Mouse (Mus musculus) ES-Bruce4 (cell line): ENCODE data around the gene Cpd.

Experiments used
- CTCF ChIP-seq: IDR thresholded peaks from one replicate; pipeline ENCODE4 v1.8.1; 2011; ENCODE audit warnings: low read depth, low read length
- EP300 ChIP-seq: IDR thresholded peaks from 2 replicates; pipeline ENCODE4 v1.6.1; 2011; ENCODE audit warnings: low read depth, low read length; ENCODE audit not compliant: insufficient read depth
- POLR2A ChIP-seq: IDR thresholded peaks from one replicate; pipeline ENCODE4 v1.8.1; 2011; ENCODE audit warnings: low read length; ENCODE audit not compliant: insufficient read depth

DNA sequence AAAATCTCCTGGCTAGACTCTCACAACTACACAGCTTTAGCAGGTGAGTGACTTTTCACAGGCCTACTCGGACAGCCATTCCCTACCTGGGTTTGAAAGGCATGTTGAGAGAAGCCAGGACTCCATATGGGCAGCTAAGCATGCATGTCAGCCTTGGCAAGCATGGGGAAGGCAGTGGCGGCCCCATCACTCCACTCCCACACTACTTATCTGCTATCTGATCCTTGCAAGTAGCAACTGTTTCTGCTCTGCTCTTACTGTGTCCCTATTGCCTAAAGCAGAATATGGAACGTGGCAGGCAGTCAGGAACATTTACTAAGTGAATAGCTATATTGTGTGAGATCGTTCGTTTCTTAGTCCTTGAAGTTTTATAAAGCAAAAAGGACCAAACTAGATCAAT, 10.9 kb downstream of the Cpd start:
- TF ChIP-seq CTCF (no peak), POLR2A (no peak), EP300 (no peak)
